Mouse (Mus musculus) MEL (cell line): ENCODE results near the gene Dpep3.
A peak's percentile ranks its signal among the peaks of the same experiment; 100 is the strongest.

ENCODE experiments used
- CTCF ChIP-seq, 3 experiments: IDR thresholded peaks in 2 of 3; conservative IDR thresholded peaks in 1 of 3; 2 replicates each; pipeline ENCODE4 v1.5.1; 2011 to 2012; ENCODE audit warnings: low read length in 3 of 3, low read depth in 2 of 3, mild to moderate bottlenecking in 2 of 3, improper control_type of control experiment in 1 of 3, inconsistent platforms in 1 of 3, mixed read lengths in 1 of 3, moderate library complexity in 1 of 3; ENCODE audit not compliant: control insufficient read depth in 1 of 3, insufficient read depth in 1 of 3, poor library complexity in 1 of 3, severe bottlenecking in 1 of 3
- EP300 ChIP-seq, 2 experiments: IDR thresholded peaks; 2 replicates each; pipeline ENCODE4 v1.6.1; 2011; ENCODE audit warnings: improper control_type of control experiment in 2 of 2, low read length in 2 of 2, low read depth in 1 of 2, mild to moderate bottlenecking in 1 of 2
- SIN3A ChIP-seq: IDR thresholded peaks from 2 replicates; pipeline ENCODE4 v1.6.1; 2012; ENCODE audit warnings: low read length, improper control_type of control experiment, inconsistent platforms
- ZNF384 ChIP-seq: IDR thresholded peaks from 2 replicates; pipeline ENCODE4 v1.6.1; 2012; ENCODE audit warnings: low read depth, mild to moderate bottlenecking, inconsistent platforms, low read length, improper control_type of control experiment

GRCm38 (mm10) chr8:106016284-106016683 lies 37.1 kb upstream of the Dpep3 start:
- TF ChIP-seq EP300 (IDR thresholded peaks at IDR 0.05; ENCODE audit: low read depth in 1 of 2, low read length in 2 of 2): peak; percentile 18 to 56; a peak in 1 of 4 replicates
- no peak for TF ChIP-seq ZNF384
- no peak for TF ChIP-seq CTCF (IDR thresholded peaks at IDR 0.05 in 2 of 3, conservative IDR thresholded peaks at IDR 0.05 in 1 of 3; ENCODE audit: control insufficient read depth in 1 of 3, insufficient read depth in 1 of 3, low read depth in 2 of 3, low read length in 3 of 3, poor library complexity in 1 of 3, severe bottlenecking in 1 of 3)
- peak; percentile 9; the same call in 1 of the 2 replicates for TF ChIP-seq SIN3A
